Mouse (Mus musculus): Measurements from ENCODE around the gene Gabrg3.

Gene Gabrg3

GRCm38 (mm10) chr7:57312018-57312417, 75.0 kb downstream of the Gabrg3 start:
- DNase-seq (ENCODE audit: low read depth, low spot score), result no peak

- DNase-seq (ENCODE audit: low read depth, low spot score), result no peak
These were observed 79.7 kb downstream of the Gabrg3 start for GRCm38 (mm10) chr7:57307337-57307736.

- no peak for DNase-seq (ENCODE audit: low read depth, low spot score)
These were observed 90.3 kb downstream of the Gabrg3 start for GRCm38 (mm10) chr7:57296639-57297038.

- no peak for DNase-seq (ENCODE audit: low read depth, low spot score)
These were observed 92.9 kb downstream of the Gabrg3 start for GRCm38 (mm10) chr7:57294127-57294526.

GRCm38 (mm10) chr7:57293564-57293963, 93.4 kb downstream of the Gabrg3 start:
- no peak for DNase-seq (ENCODE audit: low read depth, low spot score)

- DNase-seq (ENCODE audit: low read depth, low spot score), result no peak
These were observed 103.8 kb downstream of the Gabrg3 start for GRCm38 (mm10) chr7:57283186-57283585.

- no peak for DNase-seq (ENCODE audit: low read depth, low spot score)
These were observed 108.1 kb downstream of the Gabrg3 start for GRCm38 (mm10) chr7:57278841-57279240.

- DNase-seq (ENCODE audit: low read depth, low spot score), result no peak
These were observed 126.8 kb downstream of the Gabrg3 start for GRCm38 (mm10) chr7:57260201-57260600.

GRCm38 (mm10) chr7:57258893-57259574, 128.0 kb downstream of the Gabrg3 start:
- DNase-seq (ENCODE audit: low read depth, low spot score), result no peak

- DNase-seq (ENCODE audit: low read depth, low spot score), result no peak
These were observed 143.0 kb downstream of the Gabrg3 start for GRCm38 (mm10) chr7:57243981-57244380.

GRCm38 (mm10) chr7:57214119-57214518, 172.9 kb downstream of the Gabrg3 start:
- no peak for DNase-seq (ENCODE audit: low read depth, low spot score)

GRCm38 (mm10) chr7:57186015-57186414, 201.0 kb downstream of the Gabrg3 start:
- DNase-seq (ENCODE audit: low read depth, low spot score), result no peak

- DNase-seq (ENCODE audit: low read depth, low spot score), result peak; percentile 42
These were observed 211.0 kb downstream of the Gabrg3 start for GRCm38 (mm10) chr7:57175891-57176545.

- DNase-seq (ENCODE audit: low read depth, low spot score), result no peak
These were observed 220.1 kb downstream of the Gabrg3 start for GRCm38 (mm10) chr7:57166931-57167330.

GRCm38 (mm10) chr7:57158211-57158610, 228.8 kb downstream of the Gabrg3 start:
- no peak for DNase-seq (ENCODE audit: low read depth, low spot score)

- no peak for DNase-seq (ENCODE audit: low read depth, low spot score)
These were observed 233.2 kb downstream of the Gabrg3 start for GRCm38 (mm10) chr7:57153743-57154142.

- DNase-seq (ENCODE audit: low read depth, low spot score), result no peak
These were observed 236.2 kb downstream of the Gabrg3 start for GRCm38 (mm10) chr7:57150768-57151167.

GRCm38 (mm10) chr7:57138072-57138704, 248.8 kb downstream of the Gabrg3 start:
- no peak for DNase-seq (ENCODE audit: low read depth, low spot score)

GRCm38 (mm10) chr7:57133009-57133408, 254.0 kb downstream of the Gabrg3 start:
- no peak for DNase-seq (ENCODE audit: low read depth, low spot score)

GRCm38 (mm10) chr7:57132471-57132870, 254.5 kb downstream of the Gabrg3 start:
- no peak for DNase-seq (ENCODE audit: low read depth, low spot score)

GRCm38 (mm10) chr7:57100065-57100464, 286.9 kb downstream of the Gabrg3 start:
- no peak for DNase-seq (ENCODE audit: low read depth, low spot score)

- DNase-seq (ENCODE audit: low read depth, low spot score), result peak; percentile 57
These were observed 304.9 kb downstream of the Gabrg3 start for GRCm38 (mm10) chr7:57082071-57082470.
